Mouse (Mus musculus) stomach, embryonic 14.5 days (tissue): ENCODE results near the gene Cdr2l. TPM values are rescaled to one million over a fixed set of nuclear protein-coding genes. Genes with fewer than 3 reads are reported as not detected.

Experiments
- ATAC-seq: fragments of 200-750 bp; cut with Nextera tagmentation; 2 replicates; pipeline ENCODE4 v1.8.0; 2017; ENCODE audit warnings: low read depth, moderate TSS enrichment; ENCODE audit not compliant: insufficient number of reproducible peaks, insufficient read depth, low FRiP score
- H3K27ac ChIP-seq: fragments of 300-500 bp; sonication (generic); 2 replicates; pipeline ENCODE4 v1.5.1; 2014; ENCODE audit warnings: mild to moderate bottlenecking, low read length, moderate library complexity, mixed read lengths
- H3K27me3 ChIP-seq: fragments of 300-500 bp; sonication (generic); 2 replicates; pipeline ENCODE4 v1.6.1; 2014; ENCODE audit warnings: low read length, control low read depth, mixed read lengths; ENCODE audit not compliant: control insufficient read depth, insufficient read depth
- H3K36me3 ChIP-seq: fragments of 300-500 bp; sonication (generic); 2 replicates; pipeline ENCODE4 v1.6.1; 2014; ENCODE audit warnings: mild to moderate bottlenecking, control low read depth, low read length, moderate library complexity, mixed read lengths; ENCODE audit not compliant: control insufficient read depth, insufficient read depth
- H3K4me1 ChIP-seq: fragments of 300-500 bp; sonication (generic); 2 replicates; pipeline ENCODE4 v1.6.1; 2014; ENCODE audit warnings: low read length, control low read depth, mixed read lengths; ENCODE audit not compliant: control insufficient read depth, insufficient read depth
- H3K4me2 ChIP-seq: fragments of 300-500 bp; sonication (generic); replicated peaks from 2 replicates; pipeline ENCODE4 v1.6.1; 2014; ENCODE audit warnings: low read depth, low read length, control low read depth
- H3K4me3 ChIP-seq: fragments of 300-500 bp; sonication (generic); 2 replicates; pipeline ENCODE4 v1.5.1; 2014; ENCODE audit warnings: low read depth, low read length, control low read depth
- H3K9ac ChIP-seq: fragments of 300-500 bp; sonication (generic); replicated peaks from 2 replicates; pipeline ENCODE4 v1.6.1; 2014; ENCODE audit warnings: low read depth, mild to moderate bottlenecking, control low read depth, low read length, moderate library complexity, mixed read lengths
- H3K9me3 ChIP-seq: fragments of 300-500 bp; sonication (generic); 2 replicates; pipeline ENCODE4 v1.6.1; 2016; ENCODE audit warnings: low read depth, low read length, control low read depth; ENCODE audit not compliant: control insufficient read depth
- WGBS: fragments of 180-500 bp; shearing (Covaris S2); extraction: QIAGEN DNeasy Blood & Tissue Kit; methylation state at CpG from one replicate; pipeline ENCODE4 v1.1.7; 2014; 5-methylcytosine and 5-hydroxymethylcytosine counted together
- polyA plus RNA-seq: library from polyadenylated mRNA; unstranded; fragments of >200 nt; fragmentation: Nextera tagmentation; extraction: Ambion mirVana; gene quantifications from 2 replicates; pipeline ENCODE4 v1.2.1, GENCODE M21; 2014

The Cdr2l gene
- polyA plus RNA-seq, 1 experiment from 2014 or later, result 12.6 TPM

- Histone ChIP-seq H3K36me3 (peaks cover 27% of the 10 kb centered on the region; the same call in 1 of the 2 replicates), H3K9me3 (no peaks in the 10 kb centered on the region), H3K27ac (no peak overlapping the region), H3K4me2 (no peak overlapping the region), H3K27me3 (no peaks in the 10 kb centered on the region), H3K9ac (no peak overlapping the region), H3K4me1 (peaks cover 18% of the 10 kb centered on the region), H3K4me3 (no peak overlapping the region)
- no peak for ATAC-seq
- WGBS, result 81% methylated on average over 3 of the region's 3 CpGs
Measured at GRCm38 (mm10) chr11:115423091-115423490, 41.4 kb downstream of the Cdr2l start.

DNA sequence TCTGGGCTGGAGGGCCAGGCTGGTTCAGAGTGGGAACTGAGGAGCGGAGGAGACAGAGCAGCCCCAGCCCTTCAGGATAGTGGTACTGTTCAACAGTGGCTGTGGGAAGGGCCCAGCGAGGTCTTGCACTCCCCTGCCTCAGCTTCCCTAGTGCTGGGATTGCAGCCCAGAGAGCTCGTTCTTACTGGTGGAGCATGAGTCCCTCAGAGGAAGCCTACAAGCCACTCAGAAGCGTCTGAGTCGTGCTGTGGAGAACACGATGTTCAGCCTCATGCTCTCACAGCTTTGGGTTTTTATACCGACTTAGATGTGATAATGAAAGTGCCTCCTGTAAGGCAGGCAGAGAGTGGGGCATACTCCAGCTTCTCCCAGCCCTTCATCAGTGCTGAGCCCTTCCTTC, 43.0 kb downstream of the Cdr2l start:
- Histone ChIP-seq H3K4me2 (no peak overlapping the region), H3K9me3 (no peaks in the 10 kb centered on the region), H3K27me3 (no peaks in the 10 kb centered on the region), H3K4me3 (no peak overlapping the region), H3K27ac (no peak overlapping the region), H3K36me3 (peaks cover 37% of the 10 kb centered on the region), H3K9ac (no peak overlapping the region), H3K4me1 (peaks cover 8% of the 10 kb centered on the region)
- WGBS, result 89% methylated on average over 7 of the region's 7 CpGs
- ATAC-seq, result no peak

- peaks cover 47% of the 10 kb centered on the region for H3K36me3 ChIP-seq
- no peak overlapping the region for H3K4me3 ChIP-seq
- peaks cover 8% of the 10 kb centered on the region for H3K4me1 ChIP-seq
- no peaks in the 10 kb centered on the region for H3K9me3 ChIP-seq
- H3K4me2 ChIP-seq, result no peak overlapping the region
- H3K27ac ChIP-seq, result no peak overlapping the region
- WGBS, result 89% methylated on average over 6 of the region's 6 CpGs
- H3K27me3 ChIP-seq, result no peaks in the 10 kb centered on the region
- no peak for ATAC-seq
- H3K9ac ChIP-seq, result no peak overlapping the region
Measured at GRCm38 (mm10) chr11:115425671-115426070, 44.0 kb downstream of the Cdr2l start.

DNA sequence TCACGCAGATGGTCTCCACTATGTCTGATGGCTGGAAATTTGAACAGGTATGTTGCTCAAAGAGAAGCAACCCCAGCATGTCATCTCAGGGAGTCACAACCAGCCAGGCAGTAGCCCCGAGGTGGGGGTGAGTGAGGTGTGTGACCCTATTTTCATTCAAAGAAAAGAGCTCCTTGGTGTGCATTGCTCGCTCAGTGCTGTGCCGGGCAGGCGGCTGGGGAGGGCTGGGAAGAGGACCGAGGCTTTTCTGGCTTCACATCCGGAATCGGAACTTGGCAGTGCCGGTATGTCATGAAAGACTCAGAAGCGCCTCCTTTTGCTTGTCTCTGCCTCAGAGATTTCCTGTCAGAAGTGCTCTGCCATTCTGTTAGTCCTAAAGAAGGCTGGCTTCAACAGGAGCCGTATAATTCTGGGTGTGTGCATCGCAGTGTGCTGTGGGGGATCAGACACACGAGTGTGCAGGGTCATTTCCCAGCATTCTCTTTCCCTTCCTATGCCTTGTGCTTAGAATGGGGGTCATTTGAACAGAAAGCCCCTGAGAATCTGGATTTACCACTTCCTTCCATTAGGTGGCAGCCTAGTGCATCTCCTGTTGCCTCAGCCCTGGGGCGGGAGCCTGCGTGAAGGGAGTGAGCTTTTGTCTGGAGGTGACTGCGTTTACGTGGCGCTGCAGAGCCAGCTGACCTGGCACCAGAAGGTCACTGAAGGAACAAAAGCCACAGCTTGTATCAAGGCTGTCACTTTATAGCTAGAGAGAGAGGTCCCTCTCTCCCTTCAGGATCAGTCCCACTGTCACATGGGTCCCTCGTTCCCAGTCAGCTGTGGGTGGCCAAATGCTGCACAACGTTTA, 46.0 kb downstream of the Cdr2l start:
- ATAC-seq, result no peak
- H3K9ac ChIP-seq, result no peak overlapping the region
- 43% methylated on average over 20 of the region's 20 CpGs for WGBS

DNA sequence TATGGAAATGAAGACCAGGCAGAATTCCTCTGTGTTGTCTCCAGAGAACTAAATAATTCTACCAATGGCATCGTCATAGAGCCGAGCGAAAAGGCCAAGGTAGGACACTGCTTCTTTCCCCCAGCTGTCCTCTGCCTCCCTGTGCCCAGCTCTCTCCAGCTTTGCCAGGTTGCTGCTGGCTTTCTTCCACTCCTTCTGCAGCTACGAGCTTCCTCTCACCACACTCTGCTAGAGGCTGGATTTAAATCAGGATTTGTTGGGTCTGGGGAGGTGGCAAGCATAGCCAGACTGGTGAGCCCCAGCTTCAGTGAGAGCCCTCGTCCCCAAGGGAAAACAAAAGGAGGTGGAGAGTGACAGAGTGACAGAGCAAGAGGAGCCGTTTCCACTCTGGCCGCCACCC, 47.6 kb downstream of the Cdr2l start:
- Histone ChIP-seq H3K9me3 (no peaks in the 10 kb centered on the region), H3K4me2 (no peak overlapping the region), H3K27ac (no peak overlapping the region), H3K4me1 (no peaks in the 10 kb centered on the region), H3K36me3 (peaks cover 56% of the 10 kb centered on the region), H3K4me3 (no peak overlapping the region), H3K9ac (no peak overlapping the region), H3K27me3 (no peaks in the 10 kb centered on the region)
- no peak for ATAC-seq
- 88% methylated on average over 7 of the region's 7 CpGs for WGBS

More for the DNA sequence above, 46.0 kb downstream of the Cdr2l start:
- Histone ChIP-seq H3K4me2 (no peak overlapping the region), H3K36me3 (peaks cover 58% of the 10 kb centered on the region), H3K4me1 (no peaks in the 10 kb centered on the region), H3K27me3 (no peaks in the 10 kb centered on the region), H3K4me3 (no peak overlapping the region), H3K27ac (no peak overlapping the region), H3K9me3 (no peaks in the 10 kb centered on the region)

DNA sequence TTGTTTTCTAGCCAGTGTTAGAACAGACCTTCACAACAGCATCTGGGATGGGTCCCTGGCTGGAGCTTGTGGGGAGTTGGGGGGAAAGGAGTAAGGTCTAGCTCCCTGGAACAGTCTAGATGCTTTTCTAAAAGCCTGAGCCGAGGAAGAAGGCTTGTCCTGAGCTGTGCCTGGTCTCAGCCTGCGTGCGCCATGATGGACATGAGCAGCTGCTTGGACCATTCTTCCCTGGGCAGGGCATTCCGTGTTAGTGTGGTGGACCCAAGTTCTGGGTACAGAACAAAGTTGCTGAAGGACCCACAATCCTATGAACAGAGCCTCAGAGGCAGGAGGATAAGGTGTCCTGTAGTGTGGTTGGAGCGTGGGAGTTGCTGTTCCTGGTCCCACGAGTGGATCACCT, 48.8 kb downstream of the Cdr2l start:
- H3K27ac ChIP-seq, result no peak overlapping the region
- peaks cover 51% of the 10 kb centered on the region for H3K36me3 ChIP-seq
- H3K27me3 ChIP-seq, result no peaks in the 10 kb centered on the region
- no peak for ATAC-seq
- H3K9ac ChIP-seq, result no peak overlapping the region
- no peak overlapping the region for H3K4me3 ChIP-seq
- 94% methylated on average over 6 of the region's 6 CpGs for WGBS
- H3K4me2 ChIP-seq, result no peak overlapping the region
- H3K4me1 ChIP-seq, result peaks cover 4% of the 10 kb centered on the region
- no peaks in the 10 kb centered on the region for H3K9me3 ChIP-seq

DNA sequence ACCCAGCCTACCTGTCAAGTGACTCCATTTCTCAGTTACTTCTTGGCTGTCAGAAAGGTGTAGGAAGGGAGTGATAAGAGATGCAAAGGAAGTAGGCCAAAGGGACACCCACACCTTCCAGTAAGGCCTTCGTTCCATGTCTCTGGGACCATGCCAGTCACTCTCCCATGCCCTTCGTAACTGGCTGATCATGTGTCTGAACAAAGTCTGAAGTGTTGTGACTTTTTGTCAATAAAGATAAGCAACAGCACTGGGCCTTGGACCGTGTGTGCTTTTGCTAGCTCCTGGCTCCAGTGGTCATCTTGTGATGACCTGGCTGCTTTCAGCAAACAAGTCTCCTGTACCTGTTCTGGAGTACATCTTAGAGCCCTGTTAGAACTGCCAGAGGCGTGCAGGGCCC, 51.1 kb downstream of the Cdr2l start:
- peaks cover 37% of the 10 kb centered on the region for H3K36me3 ChIP-seq
- no peak for ATAC-seq

GRCm38 (mm10) chr11:115433342-115433741, 51.6 kb downstream of the Cdr2l start:
- no peaks in the 10 kb centered on the region for H3K9me3 ChIP-seq
- no peak for ATAC-seq
- 61% methylated on average over 6 of the region's 6 CpGs for WGBS
- peaks cover 10% of the 10 kb centered on the region for H3K4me1 ChIP-seq
- H3K36me3 ChIP-seq, result peaks cover 37% of the 10 kb centered on the region
- no peak overlapping the region for H3K9ac ChIP-seq
- H3K27ac ChIP-seq, result no peak overlapping the region
- H3K27me3 ChIP-seq, result no peaks in the 10 kb centered on the region
- H3K4me3 ChIP-seq, result no peak overlapping the region
- H3K4me2 ChIP-seq, result no peak overlapping the region

More for the DNA sequence above, 51.1 kb downstream of the Cdr2l start:
- Histone ChIP-seq H3K4me3 (no peak overlapping the region), H3K4me1 (peaks cover 10% of the 10 kb centered on the region), H3K9me3 (no peaks in the 10 kb centered on the region), H3K27me3 (no peaks in the 10 kb centered on the region), H3K4me2 (no peak overlapping the region), H3K9ac (no peak overlapping the region), H3K27ac (no peak overlapping the region)
- WGBS, result 61% methylated on average over 4 of the region's 4 CpGs
